Mouse (Mus musculus): ENCODE measurements at regions not wholly inside any gene's neighbourhood (a gene's known extent, or its start where the extent isn't known, plus 50 kb on each side); places are given as distances from the start of the nearest gene placed in this dataset.

DNA sequence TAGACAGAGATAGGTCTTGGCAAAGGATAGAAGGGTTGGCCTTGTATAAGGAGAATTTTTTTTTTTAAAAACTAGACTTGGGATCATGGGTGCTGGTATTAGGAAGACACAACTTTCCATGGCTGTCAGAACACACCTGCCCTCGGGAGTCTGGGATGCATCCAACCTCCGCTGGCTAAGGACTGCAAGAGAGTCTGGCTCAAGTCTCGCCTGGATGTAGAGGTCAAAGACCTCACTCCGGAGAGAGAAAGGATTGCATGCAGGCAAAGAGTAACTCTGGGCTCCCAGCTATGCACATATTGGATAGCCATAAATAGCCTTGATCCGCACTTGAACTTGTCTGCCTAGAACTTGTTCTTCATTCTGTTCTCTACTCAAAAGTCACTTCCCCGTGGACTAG, 306.2 kb downstream of the Foxo1 start:
- TF ChIP-seq CTCF (conservative IDR thresholded peaks at IDR 0.05; ENCODE audit: low read length) (no peak), POU5F1 (IDR thresholded peaks at IDR 0.05; ENCODE audit: borderline replicate concordance, low read length) (no peak), NANOG (IDR thresholded peaks at IDR 0.05; ENCODE audit: borderline replicate concordance, low read length) (no peak)
